Mouse (Mus musculus): ENCODE measurements at regions not wholly inside any gene's neighbourhood (a gene's known extent, or its start where the extent isn't known, plus 50 kb on each side); places are given as distances from the start of the nearest gene placed in this dataset.
A peak's percentile ranks its signal among the peaks of the same experiment; 100 is the strongest.

DNA sequence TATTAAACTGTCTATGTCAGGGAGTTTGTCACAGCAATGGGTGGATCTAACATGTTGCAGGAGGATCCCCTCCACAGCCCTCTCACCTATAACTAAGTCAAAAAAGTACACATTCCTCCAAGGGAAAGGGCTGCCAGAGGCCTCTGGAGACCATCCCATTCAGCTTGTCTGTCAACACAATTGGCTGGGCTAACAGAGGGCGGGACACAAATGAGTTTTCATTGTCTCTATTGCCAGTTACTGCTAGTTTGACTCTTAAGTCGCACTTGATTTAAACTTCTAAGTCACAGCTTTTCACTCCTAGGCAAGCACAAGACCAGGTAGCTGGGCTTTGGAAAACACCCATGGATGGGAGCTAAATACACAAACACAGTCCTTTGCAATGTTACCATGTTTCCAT is 412.3 kb upstream of the Tmpo start:
- intact Hi-C loops (cut with DNase I) = no loop called here

DNA sequence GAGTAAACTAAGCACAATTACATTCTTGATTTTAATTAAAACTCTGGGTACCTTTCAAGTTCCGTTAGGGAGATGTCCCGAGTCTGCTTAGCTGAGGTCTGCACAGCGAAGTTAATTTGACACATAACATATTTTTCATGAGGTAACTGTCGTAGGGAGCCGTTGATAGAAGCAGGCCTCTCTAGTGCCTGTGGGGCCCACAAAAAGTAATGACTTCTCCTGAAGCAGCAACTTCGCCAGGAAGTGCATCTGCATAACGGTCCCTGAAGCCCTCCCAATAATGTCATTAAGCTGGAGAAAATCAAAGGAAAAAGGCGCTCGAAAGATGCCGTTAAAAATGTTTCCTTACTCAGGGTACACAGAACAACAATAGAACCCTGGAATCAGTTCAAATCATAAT is 410.7 kb upstream of the Tmpo start:
- DNase-seq (ENCODE audit: low spot score in 2 of 2) = no peak
- intact Hi-C loops (cut with DNase I) = no loop called here

More for the DNA sequence above, 412.3 kb upstream of the Tmpo start:
- no peak for DNase-seq (ENCODE audit: low spot score in 2 of 2)

DNA sequence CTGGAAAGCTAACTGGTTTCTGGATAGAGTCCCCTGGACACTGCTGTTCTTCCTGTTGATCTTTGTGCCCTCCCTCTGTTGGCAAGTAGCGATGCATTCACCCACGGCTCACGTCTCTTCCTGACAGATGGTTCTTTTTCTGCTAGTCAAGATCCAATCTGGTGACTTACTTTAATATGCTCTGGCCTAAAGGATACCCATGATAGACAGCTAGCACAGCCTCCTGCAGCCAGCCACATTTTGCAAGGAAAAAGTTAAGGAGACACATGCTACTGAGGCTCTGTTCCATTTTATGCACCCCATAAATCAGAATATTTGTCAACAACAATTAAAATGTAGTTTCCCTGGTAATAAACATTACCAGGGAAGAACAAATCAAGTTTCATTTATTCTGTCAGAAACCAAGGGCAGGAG is 410.3 kb upstream of the Tmpo start:
- intact Hi-C loops (cut with DNase I) = no loop called here
- DNase-seq (ENCODE audit: low spot score in 2 of 2) = no peak

DNA sequence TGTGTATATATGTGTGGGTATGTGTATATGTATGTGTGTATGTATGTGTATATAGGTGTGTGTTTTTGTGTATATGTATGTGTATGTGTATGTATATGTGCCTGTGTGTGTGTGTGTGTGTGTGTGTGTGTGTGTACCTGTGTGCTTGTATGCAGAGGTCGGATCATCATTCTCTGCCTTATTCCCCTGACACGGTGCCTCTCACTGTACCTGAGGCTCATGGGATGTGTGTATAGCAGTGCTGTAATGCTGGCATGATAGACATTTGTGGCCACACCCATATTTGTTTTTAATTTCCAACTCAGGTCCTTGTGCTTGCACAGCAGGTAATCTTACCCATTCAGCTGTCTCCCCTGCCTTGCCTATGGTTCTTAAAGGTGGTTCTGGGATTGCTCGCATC is 402.1 kb upstream of the Tmpo start:
- intact Hi-C loops (cut with DNase I) = no loop called here
- DNase-seq (ENCODE audit: low spot score in 2 of 2) = no peak

DNA sequence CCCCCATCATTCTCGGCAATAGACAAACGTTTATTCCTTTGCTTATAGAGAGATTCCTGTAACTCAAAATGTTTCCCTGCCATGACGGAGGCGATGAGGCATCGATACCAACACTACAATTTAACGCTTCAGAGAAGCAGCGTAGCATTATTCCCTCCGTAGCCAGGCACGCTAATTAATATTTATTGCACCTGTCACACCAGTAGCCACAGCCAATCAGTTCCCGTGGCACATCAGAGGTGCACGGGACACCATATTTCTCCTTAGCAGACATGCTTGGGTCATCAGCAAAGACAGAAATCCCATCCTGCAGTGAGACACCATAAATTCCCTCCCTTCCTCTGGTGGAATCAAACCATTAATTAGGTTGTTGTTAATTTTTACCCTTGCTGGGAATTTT is 399.8 kb upstream of the Tmpo start:
- no peak for DNase-seq (ENCODE audit: low spot score in 2 of 2)
- intact Hi-C loops (cut with DNase I) = no loop called here

DNA sequence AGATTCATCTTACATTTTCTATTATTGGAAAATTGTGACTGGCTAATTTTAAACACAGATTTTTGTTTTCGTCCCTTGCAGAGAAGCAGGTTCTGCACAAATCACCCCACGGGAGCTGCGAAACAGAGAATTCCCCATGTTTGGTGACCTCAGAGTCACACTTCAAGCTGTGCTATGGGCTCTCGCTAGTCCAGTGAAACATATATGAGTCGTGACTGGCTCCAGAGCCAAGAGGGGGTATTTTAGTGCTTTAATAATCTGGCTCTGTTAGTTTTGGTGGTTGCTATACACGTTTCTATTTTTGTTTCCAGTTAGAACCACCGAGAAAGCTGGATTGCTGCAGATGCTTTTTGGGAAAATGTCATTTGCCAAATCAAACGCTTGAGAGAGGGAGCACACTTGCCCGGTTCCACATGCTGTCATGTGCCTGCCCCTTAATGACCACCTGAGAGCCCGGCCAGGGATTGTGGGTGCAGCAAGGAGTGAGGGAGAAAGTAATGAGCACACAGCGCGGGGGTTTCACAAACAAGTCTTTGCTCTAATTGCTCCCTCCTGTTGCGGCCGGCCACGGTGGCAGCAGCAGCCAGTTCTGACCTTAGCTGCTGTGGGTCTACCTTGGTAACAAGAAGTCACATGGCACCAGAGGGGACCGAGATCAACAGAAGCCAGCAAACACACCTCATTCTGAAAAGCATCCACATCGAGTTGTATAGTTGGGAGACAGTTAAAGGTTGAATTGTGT is 394.4 kb upstream of the Tmpo start:
- intact Hi-C loops (cut with DNase I) = no loop called here
- DNase-seq (ENCODE audit: low spot score in 2 of 2) = peak in 1 of 2 experiments; percentile 23

DNA sequence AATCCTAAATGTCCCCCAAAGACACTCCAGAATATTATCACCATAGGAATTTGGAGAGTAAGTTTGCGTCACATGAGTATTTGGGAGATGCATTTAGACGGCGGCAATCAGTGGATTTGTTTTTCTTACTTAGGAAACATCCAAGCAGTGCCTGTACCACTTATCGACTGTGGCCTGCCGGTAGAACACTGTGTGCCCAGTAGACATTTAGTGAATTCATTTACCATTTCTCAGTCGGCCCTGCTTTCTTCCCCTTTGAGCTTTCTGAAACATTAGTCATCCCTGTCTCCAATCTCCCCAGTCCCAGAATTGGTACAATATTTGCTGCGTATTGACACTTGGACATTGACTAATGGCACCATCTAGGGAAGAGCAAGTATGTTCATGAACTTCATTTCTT is 391.7 kb upstream of the Tmpo start:
- intact Hi-C loops (cut with DNase I) = no loop called here
- no peak for DNase-seq (ENCODE audit: low spot score in 2 of 2)

DNA sequence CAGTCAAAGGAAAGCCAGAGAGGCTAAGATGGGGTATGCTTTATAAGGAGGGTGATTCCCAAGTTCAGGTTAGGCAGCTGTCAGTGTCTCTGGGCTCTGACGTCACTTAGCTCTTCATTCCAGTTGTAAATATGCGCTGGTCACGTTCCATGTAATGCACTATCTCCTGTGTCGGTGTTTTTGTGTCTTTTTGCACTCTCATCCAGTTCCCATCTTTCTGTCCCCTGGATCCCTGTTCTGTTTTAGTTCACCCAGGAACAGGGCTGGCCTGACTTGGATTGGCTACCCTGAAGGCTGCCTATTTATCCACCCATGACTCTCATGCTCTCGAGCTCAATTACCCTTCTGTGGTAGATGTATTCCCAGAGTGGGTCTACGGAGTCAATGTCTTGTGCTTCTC is 387.9 kb upstream of the Tmpo start:
- intact Hi-C loops (cut with DNase I) = no loop called here

DNA sequence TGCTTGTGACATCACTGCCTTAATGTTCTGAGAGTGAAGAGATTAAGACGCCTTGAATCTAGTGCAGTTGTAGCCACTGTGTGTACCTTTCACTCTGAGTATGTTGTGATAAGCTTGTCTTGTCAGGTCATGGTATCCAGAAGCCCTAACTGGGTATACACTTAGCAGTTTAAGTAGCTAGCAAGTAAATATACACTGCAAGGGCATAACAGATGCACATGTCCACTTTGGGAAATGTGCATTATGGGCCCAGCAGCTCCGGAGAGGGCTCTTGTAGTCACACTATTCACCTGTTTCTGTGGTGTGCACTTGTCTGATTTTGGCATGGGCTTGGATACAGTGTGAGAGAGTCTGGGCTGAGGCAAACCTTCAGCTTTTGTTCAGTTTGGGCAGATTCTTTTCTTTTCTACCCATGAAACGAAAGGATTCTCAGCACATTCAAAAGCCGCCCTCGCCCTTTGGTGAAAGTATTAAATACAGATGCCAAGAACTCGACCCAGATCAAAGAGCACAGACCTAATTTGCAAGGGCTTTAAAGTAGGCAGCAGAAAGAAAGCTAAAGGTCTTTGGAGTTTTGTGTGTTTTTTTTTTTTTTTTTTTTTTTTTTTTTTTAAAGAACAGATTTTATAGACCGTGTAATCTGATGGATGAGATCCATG is 385.1 kb upstream of the Tmpo start:
- intact Hi-C loops (cut with DNase I) = no loop called here
- no peak for DNase-seq (ENCODE audit: low spot score in 2 of 2)

More for the DNA sequence above, 387.9 kb upstream of the Tmpo start:
- no peak for DNase-seq (ENCODE audit: low spot score in 2 of 2)

DNA sequence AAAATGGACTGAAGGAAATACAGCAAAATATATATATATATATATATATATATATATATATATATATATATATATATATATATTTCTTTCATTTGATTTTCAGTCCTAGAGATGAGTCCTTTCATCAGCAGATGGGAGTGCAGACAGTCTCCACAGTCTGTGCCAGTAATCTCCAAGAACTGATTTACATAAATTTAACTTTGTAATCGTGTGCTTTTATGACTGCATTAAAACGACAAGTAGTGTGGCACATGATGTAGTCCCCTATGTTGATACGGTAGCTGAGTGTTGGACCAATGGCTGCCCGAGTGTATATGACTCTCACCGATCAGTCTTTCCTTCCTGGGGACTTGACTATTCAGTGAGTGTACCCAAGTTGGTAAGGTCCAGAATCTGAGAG is 378.2 kb upstream of the Tmpo start:
- peak; percentile 15 to 19 for DNase-seq (ENCODE audit: low spot score in 2 of 2)
- intact Hi-C loops (cut with DNase I) = no loop called here

DNA sequence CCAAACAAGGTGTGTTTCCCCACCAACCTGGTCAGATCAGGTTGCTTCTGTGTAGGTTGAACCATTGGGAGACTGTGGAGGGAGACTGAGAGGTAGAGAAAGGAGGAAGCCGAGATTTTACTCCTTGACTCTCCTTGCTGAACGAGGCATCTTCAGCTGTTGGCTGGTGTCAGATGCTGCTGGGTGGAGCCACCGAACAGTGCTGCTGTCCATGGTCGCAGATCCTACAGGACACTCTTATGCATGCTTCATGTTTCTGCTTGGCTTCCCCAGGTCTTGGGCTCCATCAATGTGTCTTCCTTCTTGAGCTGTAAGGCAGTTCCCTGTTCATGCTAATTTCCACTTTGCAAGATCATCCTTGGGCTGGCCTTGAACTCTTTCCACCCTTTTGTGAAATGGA is 367.0 kb upstream of the Tmpo start:
- intact Hi-C loops (cut with DNase I) = loop anchor here (5.0 to 10.0 kb wide), 4 partner anchors 427 to 1467 kb away; no protein-coding TSS in a partner anchor
- DNase-seq (ENCODE audit: low spot score in 2 of 2) = no peak

DNA sequence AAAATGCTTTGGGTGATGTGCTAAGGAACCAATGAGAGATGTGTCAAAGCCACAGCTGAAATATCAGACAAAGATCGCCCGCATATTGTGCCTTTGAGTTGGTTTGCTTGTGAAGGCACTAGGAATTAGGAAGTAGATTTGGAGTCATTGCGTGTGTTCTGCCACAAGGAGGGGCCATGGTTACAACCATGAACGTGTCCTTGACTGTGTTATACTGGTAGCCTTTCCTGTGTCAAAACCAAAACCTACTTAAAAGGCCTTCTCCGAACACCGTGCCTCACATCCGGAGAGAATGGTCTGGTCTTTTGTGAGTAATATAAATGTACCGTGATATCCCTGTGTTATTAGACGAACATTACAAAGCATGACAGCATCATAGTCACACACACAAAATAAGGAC is 365.0 kb upstream of the Tmpo start:
- intact Hi-C loops (cut with DNase I) = loop anchor here (5.0 to 10.0 kb wide), 4 partner anchors 429 to 1469 kb away; no protein-coding TSS in a partner anchor
- DNase-seq (ENCODE audit: low spot score in 2 of 2) = peak; percentile 60 to 67

DNA sequence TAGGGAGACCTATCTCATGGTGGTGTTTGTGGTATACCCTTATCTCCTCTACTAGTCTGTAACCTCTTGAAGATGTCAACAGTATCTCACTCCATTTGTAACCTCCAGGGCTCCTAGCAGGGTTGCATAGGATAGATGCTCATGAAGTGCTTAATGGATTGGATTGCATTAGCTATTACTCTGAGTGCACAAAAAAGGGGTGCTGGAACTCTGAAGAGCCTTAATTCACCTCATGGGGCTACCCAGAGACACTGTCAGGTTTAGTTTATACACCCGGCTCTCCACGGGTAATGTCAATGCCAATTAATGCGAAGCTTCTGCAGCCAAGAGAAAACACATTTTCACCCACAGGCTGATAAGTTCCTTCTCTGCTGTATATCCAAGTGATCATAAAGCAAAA is 364.3 kb upstream of the Tmpo start:
- intact Hi-C loops (cut with DNase I) = loop anchor here (5.0 to 10.0 kb wide), 4 partner anchors 429 to 1469 kb away; no protein-coding TSS in a partner anchor
- no peak for DNase-seq (ENCODE audit: low spot score in 2 of 2)

DNA sequence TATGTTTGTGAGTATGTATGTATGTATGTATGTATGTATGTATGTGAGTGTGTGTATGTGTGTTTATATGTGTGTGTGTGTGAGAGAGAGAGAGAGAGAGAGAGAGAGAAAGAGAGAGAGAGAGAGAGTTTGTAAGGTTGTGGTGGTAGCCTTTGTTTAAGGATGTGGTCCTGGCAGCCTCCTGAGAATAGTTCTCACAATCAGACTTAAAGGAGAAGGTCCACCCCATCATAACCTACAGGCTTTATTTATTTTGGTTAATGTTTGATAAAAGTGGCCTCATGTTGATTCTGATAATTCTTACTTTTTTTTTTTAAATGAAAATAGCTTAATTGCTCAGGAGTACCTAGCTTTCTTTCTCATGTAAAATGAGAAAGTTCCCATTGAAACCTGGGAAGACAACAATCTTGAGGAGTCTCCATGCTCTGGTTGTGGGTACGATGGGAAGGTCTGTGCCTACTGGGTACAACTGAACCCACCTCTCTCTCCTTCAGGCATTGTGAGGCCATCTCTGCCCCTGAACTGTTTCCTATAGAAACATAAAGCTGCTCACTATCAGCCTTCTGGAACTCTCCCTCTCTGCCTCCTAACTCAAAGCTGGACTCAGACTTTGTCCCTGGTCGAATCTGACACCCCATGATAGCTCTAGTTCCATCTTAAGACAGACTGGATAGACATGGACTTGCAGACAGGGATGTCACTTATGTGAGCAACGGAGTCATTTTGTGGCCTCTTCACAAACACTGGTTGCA is 362.2 kb upstream of the Tmpo start:
- no peak for DNase-seq (ENCODE audit: low spot score in 2 of 2)
- intact Hi-C loops (cut with DNase I) = loop anchor here (5.0 to 10.0 kb wide), 3 partner anchors 246 to 1471 kb away; no protein-coding TSS in a partner anchor

DNA sequence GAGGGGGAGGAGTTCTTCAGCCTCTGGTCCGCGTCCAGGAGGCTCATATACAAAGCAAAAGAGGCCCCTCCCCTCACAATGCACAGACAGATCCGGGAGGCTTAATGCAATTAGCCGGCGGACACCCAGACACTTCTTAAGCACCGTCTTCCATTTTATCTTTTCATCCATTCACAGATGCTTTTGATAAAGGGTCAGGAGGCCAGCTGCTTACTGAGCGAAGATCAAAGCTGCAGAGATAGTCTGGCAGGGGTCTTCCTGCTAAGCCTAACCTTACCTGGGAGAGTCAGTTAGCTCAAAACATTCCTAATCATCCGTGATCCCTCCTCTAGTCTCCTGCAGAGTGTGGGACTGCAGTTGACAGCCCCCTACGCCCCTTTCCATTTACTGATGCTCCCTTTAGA is 361.1 kb upstream of the Tmpo start:
- DNase-seq (ENCODE audit: low spot score in 2 of 2) = no peak
- intact Hi-C loops (cut with DNase I) = loop anchor here (5.0 to 10.0 kb wide), 3 partner anchors 245 to 1473 kb away; no protein-coding TSS in a partner anchor

DNA sequence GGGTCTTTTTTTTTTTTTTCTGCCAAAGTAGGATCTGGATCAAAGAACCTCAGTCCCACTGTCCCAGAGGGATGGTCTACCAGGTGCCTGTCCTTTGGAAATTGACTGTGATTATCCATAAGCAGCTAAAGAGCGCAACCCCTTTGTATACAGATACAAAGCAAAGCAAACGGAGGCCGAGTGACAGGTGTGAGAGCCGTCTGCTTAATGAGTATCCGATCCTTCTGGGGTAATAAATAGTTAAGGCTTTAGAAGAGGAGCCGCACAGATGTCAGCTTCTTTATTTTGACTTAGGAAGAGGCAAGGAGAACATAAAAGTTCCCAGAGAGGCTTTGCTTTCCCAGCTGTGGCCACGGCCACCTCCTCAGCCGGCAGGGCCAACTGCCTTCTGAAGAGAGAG is 356.1 kb upstream of the Tmpo start:
- intact Hi-C loops (cut with DNase I) = no loop called here
- DNase-seq (ENCODE audit: low spot score in 2 of 2) = no peak

DNA sequence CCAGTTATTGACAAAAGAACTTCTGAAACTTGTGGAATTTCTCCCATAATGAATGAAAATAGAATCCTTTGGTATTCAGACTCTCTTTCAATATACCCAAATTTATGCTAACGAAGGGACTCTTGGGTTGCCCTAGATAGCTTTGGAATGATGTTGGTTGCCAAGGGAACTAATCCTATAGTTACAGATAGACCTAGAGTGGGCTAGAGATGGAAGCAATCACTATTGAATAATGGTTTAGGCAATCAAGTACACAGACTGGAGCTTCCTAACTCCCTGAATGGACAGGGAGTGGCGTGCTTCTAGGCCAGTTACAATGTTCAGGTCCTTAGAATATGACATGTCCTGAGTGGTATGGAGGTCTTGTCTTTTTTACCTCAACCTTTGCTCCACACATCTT is 354.3 kb upstream of the Tmpo start:
- DNase-seq (ENCODE audit: low spot score in 2 of 2) = no peak
- intact Hi-C loops (cut with DNase I) = no loop called here

DNA sequence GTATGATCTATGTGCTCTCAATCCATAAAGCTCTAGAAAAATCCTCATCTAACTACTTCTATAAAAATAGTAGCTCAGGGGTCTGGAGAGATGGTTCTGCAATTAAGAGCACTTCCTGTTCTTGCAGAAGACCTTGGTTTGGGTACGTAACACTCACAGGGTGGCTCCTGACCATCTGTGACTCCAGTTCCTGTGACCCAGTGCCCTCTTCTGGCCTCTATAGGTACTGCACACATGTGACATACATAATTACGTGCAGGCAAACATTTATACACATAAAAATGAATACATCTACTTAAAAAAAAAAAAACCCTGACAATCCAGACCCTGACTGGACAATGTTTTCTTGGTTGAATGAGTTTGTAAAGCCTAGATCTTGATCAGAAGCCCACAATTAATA is 347.2 kb upstream of the Tmpo start:
- DNase-seq (ENCODE audit: low spot score in 2 of 2) = no peak
- intact Hi-C loops (cut with DNase I) = no loop called here

DNA sequence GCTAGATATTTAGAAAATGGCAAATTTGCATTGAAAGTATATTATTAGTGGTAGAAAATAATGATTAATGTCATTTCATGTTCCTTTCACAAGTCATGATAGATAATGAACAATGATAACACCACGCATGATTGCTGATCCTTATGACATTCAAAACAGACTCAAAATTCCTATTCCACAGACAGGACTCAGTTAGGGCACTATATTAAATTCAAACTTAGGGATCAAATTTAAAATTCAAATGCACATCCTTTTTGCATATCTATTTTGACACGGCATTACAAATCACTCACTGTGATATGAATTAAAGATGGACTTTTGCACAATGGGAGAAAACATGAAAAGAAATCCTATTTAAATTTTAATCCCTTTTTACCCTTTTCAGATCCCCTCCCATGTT is 340.1 kb upstream of the Tmpo start:
- intact Hi-C loops (cut with DNase I) = no loop called here
- no peak for DNase-seq (ENCODE audit: low spot score in 2 of 2)

DNA sequence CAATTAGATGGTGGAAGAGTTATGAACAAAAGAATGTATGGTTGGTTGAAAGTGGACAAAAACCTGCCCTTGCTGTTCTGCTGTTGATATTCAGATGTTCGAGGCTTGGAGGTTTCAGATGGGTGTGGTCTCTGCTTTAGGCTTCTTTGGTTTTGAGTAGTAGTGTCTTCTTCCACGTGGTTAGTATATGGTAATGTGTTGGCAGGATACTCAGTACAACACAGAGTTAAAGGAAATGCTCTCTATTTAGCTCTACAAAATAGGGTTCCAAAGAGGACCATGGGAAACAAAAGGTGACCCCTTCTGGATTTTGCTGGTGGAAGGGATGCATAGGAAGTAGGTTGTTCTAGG is 333.9 kb upstream of the Tmpo start:
- no peak for DNase-seq (ENCODE audit: low spot score in 2 of 2)
- intact Hi-C loops (cut with DNase I) = no loop called here
